Mouse (Mus musculus): ENCODE data around the gene Cct2. TPM values are rescaled to one million over a fixed set of nuclear protein-coding genes. Genes with fewer than 3 reads are reported as not detected.
"Not testable (repeated sequence)": the region's sequence is repeated elsewhere in the genome, so short reads cannot be mapped to it uniquely, and the experiment has no call there.

Gene Cct2
- polyA plus RNA-seq, 1 experiment: 440 TPM

GRCm38 (mm10) chr10:117040355-117040754 is 23.3 kb downstream of the Cct2 start:
- no peaks in the 10 kb centered on the region for H3K79me2 ChIP-seq (ENCODE audit: control insufficient read depth, insufficient read depth)
- TF ChIP-seq USF1 (IDR thresholded peaks at IDR 0.05; ENCODE audit: low read depth) (no peak), CTCF (IDR thresholded peaks at IDR 0.05; ENCODE audit: control insufficient read depth, insufficient read depth, insufficient read length) (no peak), FOSL1 (IDR thresholded peaks at IDR 0.05; ENCODE audit: insufficient read depth, low read length, poor library complexity, severe bottlenecking) (no peak), CEBPB (IDR thresholded peaks at IDR 0.05; ENCODE audit: low read depth) (no peak), MYOD1 (IDR thresholded peaks at IDR 0.05; ENCODE audit: control insufficient read depth, insufficient read length, low read depth) (no peak), MAX (IDR thresholded peaks at IDR 0.05) (no peak), MYOG (IDR thresholded peaks at IDR 0.05; ENCODE audit: control insufficient read depth, extremely low read depth, insufficient read length) (no peak)
- no peaks in the 10 kb centered on the region for H3K36me3 ChIP-seq (ENCODE audit: control insufficient read depth, insufficient read depth)
- no peak overlapping the region for H3ac ChIP-seq (ENCODE audit: control insufficient read depth, insufficient read length, low read depth)
- no peaks in the 10 kb centered on the region for H3K27me3 ChIP-seq (ENCODE audit: control insufficient read depth, insufficient read depth, insufficient read length)
- H3K4me3 ChIP-seq (ENCODE audit: insufficient read depth, poor library complexity, severe bottlenecking): no peak overlapping the region
- H3K79me3 ChIP-seq (ENCODE audit: low read depth): no peaks in the 10 kb centered on the region

- Histone ChIP-seq H3ac (ENCODE audit: control insufficient read depth, insufficient read length, low read depth) (no peak overlapping the region), H3K27me3 (ENCODE audit: control insufficient read depth, insufficient read depth, insufficient read length) (no peaks in the 10 kb centered on the region), H3K79me2 (ENCODE audit: control insufficient read depth, insufficient read depth) (no peaks in the 10 kb centered on the region), H3K79me3 (ENCODE audit: low read depth) (no peaks in the 10 kb centered on the region), H3K36me3 (ENCODE audit: control insufficient read depth, insufficient read depth) (no peaks in the 10 kb centered on the region), H3K4me3 (ENCODE audit: insufficient read depth, poor library complexity, severe bottlenecking) (no peak overlapping the region)
- TF ChIP-seq CEBPB (IDR thresholded peaks at IDR 0.05; ENCODE audit: low read depth): no peak
- no peak for TF ChIP-seq FOSL1 (IDR thresholded peaks at IDR 0.05; ENCODE audit: insufficient read depth, low read length, poor library complexity, severe bottlenecking)
- TF ChIP-seq MYOG (IDR thresholded peaks at IDR 0.05; ENCODE audit: control insufficient read depth, extremely low read depth, insufficient read length): no peak
- TF ChIP-seq USF1 (IDR thresholded peaks at IDR 0.05; ENCODE audit: low read depth): no peak
- TF ChIP-seq MAX (IDR thresholded peaks at IDR 0.05): no peak
- TF ChIP-seq MYOD1 (IDR thresholded peaks at IDR 0.05; ENCODE audit: control insufficient read depth, insufficient read length, low read depth): peak; percentile 67
- TF ChIP-seq CTCF (IDR thresholded peaks at IDR 0.05; ENCODE audit: control insufficient read depth, insufficient read depth, insufficient read length): peak; percentile 56
Measured at GRCm38 (mm10) chr10:117033785-117034184, 29.8 kb downstream of the Cct2 start.

GRCm38 (mm10) chr10:117031160-117031559 is 32.5 kb downstream of the Cct2 start:
- Histone ChIP-seq H3K79me2 (ENCODE audit: control insufficient read depth, insufficient read depth) (no peaks in the 10 kb centered on the region), H3K36me3 (ENCODE audit: control insufficient read depth, insufficient read depth) (no peaks in the 10 kb centered on the region), H3K27me3 (ENCODE audit: control insufficient read depth, insufficient read depth, insufficient read length) (no peaks in the 10 kb centered on the region), H3K79me3 (ENCODE audit: low read depth) (no peaks in the 10 kb centered on the region), H3K4me3 (ENCODE audit: insufficient read depth, poor library complexity, severe bottlenecking) (no peak overlapping the region), H3ac (ENCODE audit: control insufficient read depth, insufficient read length, low read depth) (no peak overlapping the region)
- TF ChIP-seq MYOG (IDR thresholded peaks at IDR 0.05; ENCODE audit: control insufficient read depth, extremely low read depth, insufficient read length) (no peak), CTCF (IDR thresholded peaks at IDR 0.05; ENCODE audit: control insufficient read depth, insufficient read depth, insufficient read length) (no peak), MYOD1 (IDR thresholded peaks at IDR 0.05; ENCODE audit: control insufficient read depth, insufficient read length, low read depth) (no peak)

- H3ac ChIP-seq (ENCODE audit: control insufficient read depth, insufficient read length, low read depth): no peak overlapping the region
- H3K4me3 ChIP-seq (ENCODE audit: insufficient read depth, poor library complexity, severe bottlenecking): no peak overlapping the region
- TF ChIP-seq MYOD1 (IDR thresholded peaks at IDR 0.05; ENCODE audit: control insufficient read depth, insufficient read length, low read depth): no peak
- no peak for TF ChIP-seq MYOG (IDR thresholded peaks at IDR 0.05; ENCODE audit: control insufficient read depth, extremely low read depth, insufficient read length)
- TF ChIP-seq MAX (IDR thresholded peaks at IDR 0.05): no peak
- TF ChIP-seq FOSL1 (IDR thresholded peaks at IDR 0.05; ENCODE audit: insufficient read depth, low read length, poor library complexity, severe bottlenecking): no peak
- no peak for TF ChIP-seq CEBPB (IDR thresholded peaks at IDR 0.05; ENCODE audit: low read depth)
- no peak for TF ChIP-seq USF1 (IDR thresholded peaks at IDR 0.05; ENCODE audit: low read depth)
- TF ChIP-seq CTCF (IDR thresholded peaks at IDR 0.05; ENCODE audit: control insufficient read depth, insufficient read depth, insufficient read length): no peak
- H3K79me3 ChIP-seq (ENCODE audit: low read depth): no peaks in the 10 kb centered on the region
- H3K79me2 ChIP-seq (ENCODE audit: control insufficient read depth, insufficient read depth): no peaks in the 10 kb centered on the region
- H3K36me3 ChIP-seq (ENCODE audit: control insufficient read depth, insufficient read depth): no peaks in the 10 kb centered on the region
- H3K27me3 ChIP-seq (ENCODE audit: control insufficient read depth, insufficient read depth, insufficient read length): no peaks in the 10 kb centered on the region
Measured at GRCm38 (mm10) chr10:117026176-117026575, 37.4 kb downstream of the Cct2 start.

GRCm38 (mm10) chr10:117025776-117026175 is 37.8 kb downstream of the Cct2 start:
- H3ac ChIP-seq (ENCODE audit: control insufficient read depth, insufficient read length, low read depth); H3K79me2 ChIP-seq (ENCODE audit: control insufficient read depth, insufficient read depth); H3K27me3 ChIP-seq (ENCODE audit: control insufficient read depth, insufficient read depth, insufficient read length); H3K4me3 ChIP-seq (ENCODE audit: insufficient read depth, poor library complexity, severe bottlenecking); H3K79me3 ChIP-seq (ENCODE audit: low read depth); H3K36me3 ChIP-seq (ENCODE audit: control insufficient read depth, insufficient read depth): not testable (repeated sequence)

- TF ChIP-seq CTCF (IDR thresholded peaks at IDR 0.05; ENCODE audit: control insufficient read depth, insufficient read depth, insufficient read length): no peak
- no peak for TF ChIP-seq FOSL1 (IDR thresholded peaks at IDR 0.05; ENCODE audit: insufficient read depth, low read length, poor library complexity, severe bottlenecking)
- no peak for TF ChIP-seq MYOG (IDR thresholded peaks at IDR 0.05; ENCODE audit: control insufficient read depth, extremely low read depth, insufficient read length)
- TF ChIP-seq USF1 (IDR thresholded peaks at IDR 0.05; ENCODE audit: low read depth): peak; percentile 47
- TF ChIP-seq MAX (IDR thresholded peaks at IDR 0.05): no peak
- TF ChIP-seq MYOD1 (IDR thresholded peaks at IDR 0.05; ENCODE audit: control insufficient read depth, insufficient read length, low read depth): peak; percentile 10
- peak; percentile 29 for TF ChIP-seq CEBPB (IDR thresholded peaks at IDR 0.05; ENCODE audit: low read depth)
Measured at GRCm38 (mm10) chr10:117023693-117024092, 39.9 kb downstream of the Cct2 start.

More at GRCm38 (mm10) chr10:117023693-117024092, 39.9 kb downstream of the Cct2 start:
- Histone ChIP-seq H3K36me3 (ENCODE audit: control insufficient read depth, insufficient read depth) (no peaks in the 10 kb centered on the region), H3K4me3 (ENCODE audit: insufficient read depth, poor library complexity, severe bottlenecking) (peak overlapping the region; percentile 15), H3ac (ENCODE audit: control insufficient read depth, insufficient read length, low read depth) (peak overlapping the region; percentile 56), H3K79me3 (ENCODE audit: low read depth) (no peaks in the 10 kb centered on the region), H3K79me2 (ENCODE audit: control insufficient read depth, insufficient read depth) (no peaks in the 10 kb centered on the region), H3K27me3 (ENCODE audit: control insufficient read depth, insufficient read depth, insufficient read length) (no peaks in the 10 kb centered on the region)

Data from C2C12 (cell line).